Mouse (Mus musculus) gastrocnemius, postnatal 4 days (tissue): ENCODE data around the gene Zdhhc15. TPM values are rescaled to one million over a fixed set of nuclear protein-coding genes. Genes with fewer than 3 reads are reported as not detected.

Experiments used
- total RNA-seq, 2 experiments: library from RNA; stranded (reverse); gene quantifications; 2 replicates each; pipeline ENCODE4 v1.2.3; 2021

The Zdhhc15 gene
- total RNA-seq, 2 experiments from 2014 or later, result 5.6 to 6.1 TPM

Other genes starting within 250 kb of the Zdhhc15 start
- 10 to 100 TPM; 10.2 TPM for gene Uprt, start 188.2 kb downstream of the Zdhhc15 start, total RNA-seq
- gene Magee2, start 186.2 kb upstream of the Zdhhc15 start, total RNA-seq, result under 1 TPM; 0.44 to 0.91 TPM